Mouse (Mus musculus): ENCODE results near the gene Dnajc6.

DNA sequence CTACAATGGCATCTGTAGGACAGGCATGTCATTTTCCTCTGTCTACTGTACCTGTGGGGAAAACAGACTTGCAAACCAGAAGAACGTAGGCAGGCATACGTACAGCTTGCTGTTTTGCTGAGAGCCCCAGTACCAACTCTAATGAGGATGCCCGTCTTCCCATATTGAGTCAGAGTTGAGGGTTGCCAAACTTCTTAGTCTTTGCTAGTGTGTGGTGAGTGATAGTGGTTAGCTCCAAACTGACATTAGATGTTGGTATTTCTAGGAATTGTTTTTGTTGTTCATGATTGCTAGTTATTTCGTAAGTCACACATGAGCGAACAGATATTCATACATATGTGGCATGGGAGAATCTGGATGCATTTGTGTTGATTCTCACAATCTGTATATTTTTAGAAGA, 67.2 kb downstream of the Dnajc6 start:
- TF ChIP-seq KAT2A (conservative IDR thresholded peaks at IDR 0.05; ENCODE audit: low read depth, low read length) = no peak
- TF ChIP-seq POLR2A (IDR thresholded peaks at IDR 0.05; ENCODE audit: control insufficient read depth in 1 of 2, insufficient read depth in 1 of 2, low read depth in 1 of 2, low read length in 2 of 2, poor library complexity in 1 of 2) = no peak
- TF ChIP-seq RCOR1 (IDR thresholded peaks at IDR 0.05; ENCODE audit: low read depth, low read length) = no peak
- TF ChIP-seq MAFK (IDR thresholded peaks at IDR 0.05; ENCODE audit: borderline replicate concordance, low read depth, low read length) = no peak
- no peak for TF ChIP-seq CTCF (IDR thresholded peaks at IDR 0.05 in 2 of 3, conservative IDR thresholded peaks at IDR 0.05 in 1 of 3; ENCODE audit: control insufficient read depth in 1 of 3, insufficient read depth in 1 of 3, low read depth in 2 of 3, low read length in 3 of 3, poor library complexity in 1 of 3, severe bottlenecking in 1 of 3)
- TF ChIP-seq TAL1 (IDR thresholded peaks at IDR 0.05; ENCODE audit: low read length) = no peak
- TF ChIP-seq MAZ (IDR thresholded peaks at IDR 0.05; ENCODE audit: low read depth, low read length) = no peak
- no peak for TF ChIP-seq EP300 (IDR thresholded peaks at IDR 0.05; ENCODE audit: low read depth in 1 of 2, low read length in 2 of 2)
- no peak for TF ChIP-seq POLR2AphosphoS5 (IDR thresholded peaks at IDR 0.05; ENCODE audit: borderline replicate concordance, low read depth, low read length)
- no peak for TF ChIP-seq GATA1 (IDR thresholded peaks at IDR 0.05; ENCODE audit: low read depth, low read length)
- TF ChIP-seq NRF1 (IDR thresholded peaks at IDR 0.05; ENCODE audit: insufficient read depth, low read depth, low read length, poor library complexity, severe bottlenecking) = no peak
- no peak for TF ChIP-seq RAD21 (IDR thresholded peaks at IDR 0.05; ENCODE audit: low read depth, low read length)
- no peak for TF ChIP-seq USF1 (IDR thresholded peaks at IDR 0.05; ENCODE audit: low read depth, low read length)
- TF ChIP-seq MEF2A (IDR thresholded peaks at IDR 0.05; ENCODE audit: extremely low read depth, insufficient replicate concordance, low read depth, low read length, poor library complexity, severe bottlenecking) = no peak
